Mouse (Mus musculus) lung, adult 2 months (tissue): ENCODE measurements around the gene Gm10750.

Source experiments
- CTCF ChIP-seq: fragments of 200-500 bp; IDR thresholded peaks from 2 replicates; pipeline ENCODE4 v1.5.1; 2011; ENCODE audit warnings: mild to moderate bottlenecking, low read length, control low read depth; ENCODE audit not compliant: insufficient read depth
- POLR2A ChIP-seq: fragments of 200-500 bp; IDR thresholded peaks from 2 replicates; pipeline ENCODE4 v1.6.1; 2011; ENCODE audit warnings: low read depth, mild to moderate bottlenecking, control low read depth, low read length, borderline replicate concordance; ENCODE audit errors: extremely low read depth

GRCm38 (mm10) chr2:149003151-149003550 lies 13.9 kb downstream of the Gm10750 start, which contains the start of gene Gm1330:
- TF ChIP-seq CTCF: no peak
- no peak for TF ChIP-seq POLR2A
